ENCODE assay signal across 26 mouse cellular contexts in genomic region chr7:135966231-135966630, GRCm38 (mm10).
DNase-seq lines count a peak whose midpoint lies in the region; ATAC-seq lines count a peak whose summit lies in the region.
"Had no signal": no experiment of that assay in that cellular context is flagged by ENCODE, and none has a peak within 500 bp of the region (broad histone marks: within the 10 kb centered on the region; RNA-seq: fewer than 3 reads in every experiment).

No protein-coding gene starts in this region.

- H3K9me3 ChIP-seq in kidney, embryonic 16.5 days (ENCODE audit: low read length): no peaks in the 10 kb centered on the region
- H3K9me3 ChIP-seq in neural tube, embryonic 14.5 days (ENCODE audit: control insufficient read depth, low read length): no peaks in the 10 kb centered on the region
- H3K9me3 ChIP-seq: heart, embryonic 13.5 days; liver, embryonic 12.5 days; neural tube, embryonic 13.5 days had no signal

- peak; percentile 1 to 9 for DNase-seq in heart, postnatal 10 days
- no peak for DNase-seq in heart, adult 11 months
- DNase-seq in kidney, postnatal 36 days: no peak
- no peak for DNase-seq in neural tube, embryonic 10.5 days (ENCODE audit: extremely low spot score, low spot score)
- DNase-seq in ovary, postnatal 14 days (ENCODE audit: low spot score): no peak
- DNase-seq: adrenal gland, postnatal 14 days; cerebellum, adult 11-12 months; cerebellum, adult 9-11 months; heart, postnatal 14 days; kidney, postnatal 14 days; liver, postnatal 0 days; lung, postnatal 36 days; right cerebral cortex, postnatal 14 days; thymus, postnatal 4 days had no signal

- intact Hi-C loops in heart, postnatal 10 days (cut with DNase I): no loop called here

- H3K4me1 ChIP-seq in kidney, embryonic 16.5 days (ENCODE audit: insufficient read depth, low read length): peaks cover 11% of the 10 kb centered on the region
- H3K4me1 ChIP-seq in neural tube, embryonic 14.5 days (ENCODE audit: control insufficient read depth, insufficient read depth, low read length): peaks cover 9% of the 10 kb centered on the region; the same call in 1 of the 2 replicates
- H3K4me1 ChIP-seq: heart, embryonic 13.5 days; liver, embryonic 12.5 days had no signal

- no peak overlapping the region for H3K9ac ChIP-seq in kidney, embryonic 16.5 days (replicated peaks; ENCODE audit: low read length)
- no peak overlapping the region for H3K9ac ChIP-seq in neural tube, embryonic 14.5 days (replicated peaks; ENCODE audit: low read depth, low read length)
- H3K9ac ChIP-seq: forebrain, postnatal 0 days; heart, embryonic 13.5 days; hindbrain, embryonic 14.5 days; liver, embryonic 12.5 days; liver, postnatal 0 days; neural tube, embryonic 13.5 days had no signal

- H3K27ac ChIP-seq in kidney, embryonic 16.5 days (ENCODE audit: low read length): no peak overlapping the region
- peak overlapping the region; percentile 39; the same call in 1 of the 2 replicates for H3K27ac ChIP-seq in neural tube, embryonic 14.5 days (ENCODE audit: low read depth, low read length)
- H3K27ac ChIP-seq: heart, embryonic 13.5 days; hindbrain, embryonic 14.5 days; liver, embryonic 12.5 days; neural tube, embryonic 13.5 days had no signal

- no peak overlapping the region for H3K4me3 ChIP-seq in kidney, embryonic 16.5 days (ENCODE audit: low read length)
- H3K4me3 ChIP-seq in neural tube, embryonic 14.5 days (ENCODE audit: low read depth, low read length): no peak overlapping the region
- H3K4me3 ChIP-seq: erythroblast, embryonic 14.5 days; heart, embryonic 13.5 days; layer of hippocampus, adult 2 months; liver, embryonic 12.5 days; myocyte; neural tube, embryonic 13.5 days had no signal

- 35% methylated on average over 4 of the region's 4 CpGs for WGBS in kidney, embryonic 16.5 days
- WGBS in neural tube, embryonic 14.5 days: 45% methylated on average over 4 of the region's 4 CpGs

- no peaks in the 10 kb centered on the region for H3K36me3 ChIP-seq in kidney, embryonic 16.5 days (ENCODE audit: insufficient read depth, low read length)
- no peaks in the 10 kb centered on the region for H3K36me3 ChIP-seq in neural tube, embryonic 14.5 days (ENCODE audit: control insufficient read depth, insufficient read depth, low read length)
- H3K36me3 ChIP-seq: heart, embryonic 13.5 days; liver, embryonic 12.5 days; neural tube, embryonic 13.5 days had no signal

- H3K4me2 ChIP-seq in kidney, embryonic 16.5 days (replicated peaks; ENCODE audit: low read depth, low read length): no peak overlapping the region
- H3K4me2 ChIP-seq in neural tube, embryonic 14.5 days (ENCODE audit: low read depth, low read length): no peak overlapping the region
- H3K4me2 ChIP-seq: heart, embryonic 13.5 days; hindbrain, embryonic 14.5 days; liver, embryonic 12.5 days; neural tube, embryonic 13.5 days had no signal

- peak; percentile 75 for ATAC-seq in kidney, embryonic 16.5 days (ENCODE audit: low FRiP score, low TSS enrichment)
- ATAC-seq in neural tube, embryonic 14.5 days (ENCODE audit: low read depth): no peak
- ATAC-seq: CD4-positive, CD25-positive, alpha-beta regulatory T cell, adult 4 months; intestine, postnatal 0 days; liver, embryonic 12.5 days; liver, postnatal 0 days had no signal

- H3K27me3 ChIP-seq in kidney, embryonic 16.5 days (ENCODE audit: insufficient read depth, low read length): no peaks in the 10 kb centered on the region
- H3K27me3 ChIP-seq in neural tube, embryonic 14.5 days (ENCODE audit: control insufficient read depth, insufficient read depth, low read length): no peaks in the 10 kb centered on the region
- H3K27me3 ChIP-seq: liver, embryonic 12.5 days; neural tube, embryonic 13.5 days had no signal

Comparison
In these comparisons a context has a peak if more than half of its experiments do, and no peak if none do; other contexts are left out.
1. DNase-seq: peak in heart, postnatal 10 days (2 of 2); none in heart, adult 11 months (single experiment), kidney, postnatal 36 days (0 of 2), neural tube, embryonic 10.5 days (single experiment) and ovary, postnatal 14 days (single experiment).